Mouse (Mus musculus) spleen, adult 2 months (tissue): ENCODE measurements around the gene Krtap1-3.

Experiments
- CTCF ChIP-seq: fragments of 200-500 bp; IDR thresholded peaks from 2 replicates; pipeline ENCODE4 v1.5.1; 2011; ENCODE audit warnings: mild to moderate bottlenecking, inconsistent platforms; ENCODE audit not compliant: insufficient read depth, insufficient read length, insufficient replicate concordance; ENCODE audit errors: extremely low read depth
- POLR2A ChIP-seq: fragments of 200-500 bp; IDR thresholded peaks from 2 replicates; pipeline ENCODE4 v1.6.1; 2011; ENCODE audit warnings: low read depth, low read length, inconsistent platforms

DNA sequence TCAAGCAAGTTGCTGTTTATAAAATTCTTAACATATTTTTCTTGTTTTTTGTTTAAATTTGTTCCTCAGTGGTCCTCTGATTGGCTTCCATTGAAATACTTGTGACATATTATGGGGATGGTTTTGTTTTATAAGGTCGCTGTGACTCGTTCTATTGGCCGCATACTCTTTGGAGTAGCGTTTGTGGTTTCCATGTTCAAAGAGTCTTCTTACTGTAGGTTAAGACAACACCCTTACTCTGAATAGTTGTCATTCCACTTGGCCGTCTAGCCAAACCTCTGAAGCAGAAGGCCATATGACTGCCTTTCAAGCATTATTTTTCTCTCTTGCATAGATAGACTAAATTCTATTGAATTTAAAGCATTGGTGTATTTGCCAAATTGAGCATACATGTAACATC, 10.1 kb downstream of the Krtap1-3 start:
- TF ChIP-seq CTCF (no peak), POLR2A (no peak)
